8 mouse cellular contexts compared by ENCODE assay signal in genomic region chrX:7658031-7658784, GRCm38 (mm10). TPM values are rescaled to one million over a fixed set of nuclear protein-coding genes. Genes with fewer than 3 reads are reported as not detected.
DNase-seq lines count a peak whose midpoint lies in the region; ATAC-seq lines count a peak whose summit lies in the region.

No protein-coding gene starts in this region.

- H3K4me2 ChIP-seq in heart, embryonic 12.5 days, result peak overlapping the region; percentile 76
- H3K4me2 ChIP-seq in kidney, embryonic 16.5 days (replicated peaks; ENCODE audit: low read depth, low read length), result peak overlapping the region; percentile 56

- H3K36me3 ChIP-seq in heart, embryonic 12.5 days, result peaks cover 3% of the 10 kb centered on the region; the same call in 1 of the 2 replicates
- H3K36me3 ChIP-seq in kidney, embryonic 16.5 days (ENCODE audit: insufficient read depth, low read length), result no peaks in the 10 kb centered on the region

- peak overlapping the region; percentile 63 for H3K4me3 ChIP-seq in heart, embryonic 12.5 days
- H3K4me3 ChIP-seq in kidney, embryonic 16.5 days (ENCODE audit: low read length), result peak overlapping the region; percentile 56

- H3K27ac ChIP-seq in heart, embryonic 12.5 days (ENCODE audit: poor library complexity, severe bottlenecking), result peak overlapping the region; percentile 80
- peak overlapping the region; percentile 91 for H3K27ac ChIP-seq in kidney, embryonic 16.5 days (ENCODE audit: low read length)

- peak overlapping the region; percentile 78 for H3K9ac ChIP-seq in heart, embryonic 12.5 days
- peak overlapping the region; percentile 75 for H3K9ac ChIP-seq in kidney, embryonic 16.5 days (replicated peaks; ENCODE audit: low read length)

- ATAC-seq in heart, embryonic 12.5 days (ENCODE audit: insufficient number of reproducible peaks, low FRiP score), result peak; percentile 50; the same call in 1 of the 2 replicates
- peak; percentile 86 for ATAC-seq in kidney, embryonic 16.5 days (ENCODE audit: low FRiP score, low TSS enrichment)

- peak; percentile 31 for DNase-seq in ES-CJ7 (ENCODE audit: low read depth, low spot score)
- DNase-seq in embryo, embryonic 10 days (ENCODE audit: low spot score), result peak; percentile 72
- DNase-seq in lung, postnatal 4 days, result peak; percentile 46 to 68
- no peak for DNase-seq in thymus, adult 18-20 months
- DNase-seq in right cerebral cortex, adult 18-20 months, result no peak
- DNase-seq in frontal cortex, adult 2 months (ENCODE audit: extremely low spot score in 1 of 2, low spot score in 1 of 2), result no peak

- no peaks in the 10 kb centered on the region for H3K9me3 ChIP-seq in heart, embryonic 12.5 days (replicated peaks)
- no peaks in the 10 kb centered on the region for H3K9me3 ChIP-seq in kidney, embryonic 16.5 days (ENCODE audit: low read length)

- no peaks in the 10 kb centered on the region for H3K27me3 ChIP-seq in heart, embryonic 12.5 days (replicated peaks)
- no peaks in the 10 kb centered on the region for H3K27me3 ChIP-seq in kidney, embryonic 16.5 days (ENCODE audit: insufficient read depth, low read length)

- 18% methylated on average over 14 of the region's 15 CpGs for WGBS in heart, embryonic 12.5 days
- 21% methylated on average over 15 of the region's 15 CpGs for WGBS in kidney, embryonic 16.5 days

- peaks cover 13% of the 10 kb centered on the region; the same call in 1 of the 2 replicates for H3K4me1 ChIP-seq in heart, embryonic 12.5 days (replicated peaks)
- peaks cover 9% of the 10 kb centered on the region for H3K4me1 ChIP-seq in kidney, embryonic 16.5 days (ENCODE audit: insufficient read depth, low read length)

RNA-seq across cellular contexts. Expression of gene Prickle3, which starts 1.1 kb away (rescaled TPM):
- polyA plus RNA-seq in heart, embryonic 12.5 days (2016; fragmentation: Nextera tagmentation; extraction: Ambion mirVana), result 6.6 and 6.8 TPM in 2 replicates
- polyA plus RNA-seq in kidney, embryonic 16.5 days (2015; fragmentation: Nextera tagmentation; extraction: Ambion mirVana), result 14.1 and 14.7 TPM in 2 replicates
- 2.3 and 2.4 TPM in 2 replicates for polyA plus RNA-seq in frontal cortex, adult 2 months (2012; rRNA removed)

RNA-seq across cellular contexts. Expression of gene Plp2, which starts 13.0 kb away (rescaled TPM):
- polyA plus RNA-seq in heart, embryonic 12.5 days (2016; fragmentation: Nextera tagmentation; extraction: Ambion mirVana), result 147 and 155 TPM in 2 replicates
- polyA plus RNA-seq in kidney, embryonic 16.5 days (2015; fragmentation: Nextera tagmentation; extraction: Ambion mirVana), result 170 and 179 TPM in 2 replicates
- 14.6 and 15.6 TPM in 2 replicates for polyA plus RNA-seq in frontal cortex, adult 2 months (2012; rRNA removed)

RNA-seq across cellular contexts. Expression of gene Syp, which starts 19.9 kb away (rescaled TPM):
- 0.63 and 0.94 TPM in 2 replicates for polyA plus RNA-seq in heart, embryonic 12.5 days (2016; fragmentation: Nextera tagmentation; extraction: Ambion mirVana)
- 3.1 and 3.6 TPM in 2 replicates for polyA plus RNA-seq in kidney, embryonic 16.5 days (2015; fragmentation: Nextera tagmentation; extraction: Ambion mirVana)
- 961 and 980 TPM in 2 replicates for polyA plus RNA-seq in frontal cortex, adult 2 months (2012; rRNA removed)

RNA-seq across cellular contexts. Expression of gene Magix, which starts 22.8 kb away (rescaled TPM):
- 0.18 TPM in 2 replicates for polyA plus RNA-seq in heart, embryonic 12.5 days (2016; fragmentation: Nextera tagmentation; extraction: Ambion mirVana)
- 0.91 and 1.4 TPM in 2 replicates for polyA plus RNA-seq in kidney, embryonic 16.5 days (2015; fragmentation: Nextera tagmentation; extraction: Ambion mirVana)
- 0.90 and 1.2 TPM in 2 replicates for polyA plus RNA-seq in frontal cortex, adult 2 months (2012; rRNA removed)

RNA-seq across cellular contexts. Expression of gene Gpkow, which starts 38.7 kb away (rescaled TPM):
- 35.5 and 36.4 TPM in 2 replicates for polyA plus RNA-seq in heart, embryonic 12.5 days (2016; fragmentation: Nextera tagmentation; extraction: Ambion mirVana)
- polyA plus RNA-seq in kidney, embryonic 16.5 days (2015; fragmentation: Nextera tagmentation; extraction: Ambion mirVana), result 47.6 and 50.4 TPM in 2 replicates
- 26.2 and 32.7 TPM in 2 replicates for polyA plus RNA-seq in frontal cortex, adult 2 months (2012; rRNA removed)

Comparison
In these comparisons a context has a peak if more than half of its experiments do, and no peak if none do; other contexts are left out.
1. DNase-seq: peak in ES-CJ7 (single experiment), embryo, embryonic 10 days (single experiment) and lung, postnatal 4 days (2 of 2); none in thymus, adult 18-20 months (0 of 2), right cerebral cortex, adult 18-20 months (single experiment) and frontal cortex, adult 2 months (0 of 2).
2. RNA of gene Syp, which starts 19.9 kb away (polyA plus RNA-seq): 961 to 980 TPM in frontal cortex, adult 2 months; 3.1 to 3.6 TPM in kidney, embryonic 16.5 days and 0.63 to 0.94 TPM in heart, embryonic 12.5 days; every median in the first group is over 100 times any median in the second.